ENCODE assay signal across 20 mouse cellular contexts in genomic region chr17:12518194-12518593, GRCm38 (mm10). TPM values are rescaled to one million over a fixed set of nuclear protein-coding genes. Genes with fewer than 3 reads are reported as not detected.
"Had no signal": no experiment of that assay in that cellular context is flagged by ENCODE, and none has a peak within 500 bp of the region (broad histone marks: within the 10 kb centered on the region; RNA-seq: fewer than 3 reads in every experiment).

No protein-coding gene starts in this region.

- H3K36me3 ChIP-seq: limb, embryonic 12.5 days; limb, embryonic 15.5 days; midbrain, embryonic 15.5 days; neural tube, embryonic 13.5 days; stomach, embryonic 15.5 days had no signal

- H3K4me3 ChIP-seq: limb, embryonic 12.5 days; limb, embryonic 15.5 days; midbrain, embryonic 15.5 days; myocyte; neural tube, embryonic 13.5 days; stomach, embryonic 15.5 days had no signal

- H3K9me3 ChIP-seq: limb, embryonic 15.5 days; midbrain, embryonic 15.5 days; stomach, embryonic 15.5 days had no signal

- H3K4me2 ChIP-seq: limb, embryonic 12.5 days; limb, embryonic 15.5 days; liver, embryonic 11.5 days; lung, embryonic 14.5 days; midbrain, embryonic 11.5 days; midbrain, embryonic 15.5 days; neural tube, embryonic 13.5 days; stomach, embryonic 15.5 days had no signal

- H3K27ac ChIP-seq: kidney, postnatal 0 days; limb, embryonic 12.5 days; limb, embryonic 15.5 days; liver, embryonic 14.5 days; macrophage; midbrain, embryonic 15.5 days; neural tube, embryonic 13.5 days; stomach, embryonic 15.5 days had no signal

- H3K9ac ChIP-seq: limb, embryonic 12.5 days; limb, embryonic 15.5 days; liver, embryonic 14.5 days; liver, postnatal 0 days; lung, embryonic 14.5 days; midbrain, embryonic 15.5 days; neural tube, embryonic 13.5 days; stomach, embryonic 15.5 days had no signal

- H3K27me3 ChIP-seq: limb, embryonic 12.5 days; limb, embryonic 15.5 days; midbrain, embryonic 15.5 days; neural tube, embryonic 13.5 days; stomach, embryonic 15.5 days had no signal

- ATAC-seq: liver, postnatal 0 days; lung, postnatal 0 days; midbrain, embryonic 15.5 days had no signal

- H3K4me1 ChIP-seq: limb, embryonic 12.5 days; limb, embryonic 15.5 days; midbrain, embryonic 15.5 days; neural tube, embryonic 13.5 days; stomach, embryonic 15.5 days had no signal

- DNase-seq: kidney, adult 2 months; kidney, postnatal 36 days; left cerebral cortex, postnatal 4 days; liver, postnatal 0 days; lung, embryonic 14.5 days; thymus, adult 18-20 months; thymus, postnatal 36 days had no signal

RNA-seq across cellular contexts. Expression of gene Slc22a3, which starts 10.7 kb away (rescaled TPM):
- total RNA-seq: neutrophil, adult 5-6 weeks had no signal
- polyA plus RNA-seq: macrophage, myocyte had no signal
